Mouse (Mus musculus): Measurements from ENCODE around the gene 1700018G05Rik.
A peak's percentile ranks its signal among the peaks of the same experiment; 100 is the strongest.
"Not testable (repeated sequence)": the region's sequence is repeated elsewhere in the genome, so short reads cannot be mapped to it uniquely, and the experiment has no call there.

1700018G05Rik gene

DNA sequence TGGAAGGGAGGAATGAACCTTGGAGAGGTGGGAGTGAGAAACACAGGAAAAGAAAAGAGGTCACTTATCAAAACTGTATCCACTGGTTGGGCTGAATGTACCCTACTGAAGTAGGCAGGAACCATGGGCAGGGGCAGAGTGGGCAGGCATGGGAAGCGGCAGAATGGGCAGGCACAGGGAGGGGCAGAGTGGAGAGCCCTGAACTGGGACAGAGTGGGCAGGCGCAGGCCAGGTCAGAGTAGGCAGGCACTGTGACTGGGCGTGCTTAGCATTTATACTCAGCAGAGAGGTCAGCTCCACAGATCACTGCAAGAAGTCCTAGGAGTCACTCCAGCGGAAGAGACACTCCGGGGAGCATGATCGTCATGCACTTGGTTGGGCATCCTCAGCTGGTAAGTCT, at the start of gene 1700018G05Rik:
Gene 1700018G05Rik, plus strand, starts transcription at position 301 of the 400 bp plus-strand sequence.
- not testable (repeated sequence) for DNase-seq

DNA sequence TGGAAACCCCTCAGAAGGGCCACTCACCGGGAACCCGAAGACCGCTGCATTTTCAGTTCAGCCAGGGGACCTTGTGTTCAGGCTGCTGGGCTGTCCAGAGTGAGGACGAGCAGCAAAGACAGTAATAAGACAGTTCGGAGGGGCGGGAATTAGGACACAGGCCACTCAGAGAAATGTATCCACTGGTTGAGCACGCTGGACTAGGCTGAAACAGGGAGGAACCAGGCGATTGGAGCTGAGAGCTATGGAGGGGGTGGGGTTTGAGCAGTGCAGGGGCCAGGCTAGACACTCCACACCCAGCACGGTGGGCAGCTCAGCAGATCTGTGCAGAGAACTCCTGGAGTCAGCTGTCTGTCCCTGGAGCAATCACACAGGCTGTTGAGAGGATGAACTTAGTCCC, 19.6 kb upstream of the 1700018G05Rik start, which contains the start of the genes Dmrtc1a and 1700011M02Rik:
Gene Dmrtc1a, minus strand, starts transcription at position 101 of the 400 bp plus-strand sequence.
Gene 1700011M02Rik, plus strand, starts transcription at position 319 of the 400 bp plus-strand sequence.
- DNase-seq, result not testable (repeated sequence)

DNA sequence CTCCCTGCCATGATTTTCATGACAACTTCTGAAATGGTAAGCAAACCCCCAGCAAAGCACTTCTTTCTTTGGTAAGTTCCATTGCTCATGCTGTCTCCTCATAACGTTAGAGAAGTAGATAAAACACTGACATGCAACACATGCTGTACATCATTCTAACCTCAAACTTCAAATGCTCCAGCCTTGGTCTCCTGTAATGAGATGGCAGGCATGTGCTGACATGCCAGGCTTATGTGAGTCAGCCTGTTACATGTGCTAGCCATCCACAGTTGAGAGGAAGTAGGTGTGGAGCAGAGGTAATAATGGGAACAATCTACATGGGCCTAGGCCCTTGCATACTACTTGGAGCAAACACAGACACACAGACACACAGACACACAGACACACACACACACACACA, 13.3 kb upstream of the 1700018G05Rik start:
- not testable (repeated sequence) for DNase-seq

DNA sequence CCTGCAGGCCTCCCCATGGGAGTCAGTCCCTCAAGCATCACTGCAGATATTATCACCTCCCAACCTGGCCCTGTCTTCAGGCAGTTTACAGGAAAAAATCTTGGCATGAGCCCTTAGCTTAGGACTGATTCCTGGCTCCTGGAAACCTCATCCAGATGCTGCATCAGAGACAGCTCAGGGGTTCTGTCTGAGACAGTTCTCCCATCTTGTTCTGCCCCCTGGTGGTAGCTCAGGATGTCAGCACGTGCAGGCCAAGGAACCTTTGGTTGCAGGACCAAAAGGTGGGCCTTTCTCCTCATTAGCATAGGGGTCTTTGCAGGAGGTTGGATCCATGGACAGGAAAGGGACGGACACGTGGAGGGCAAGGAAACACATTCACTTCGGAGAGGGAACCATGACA, 1.5 kb upstream of the 1700018G05Rik start:
- DNase-seq, result not testable (repeated sequence)

DNA sequence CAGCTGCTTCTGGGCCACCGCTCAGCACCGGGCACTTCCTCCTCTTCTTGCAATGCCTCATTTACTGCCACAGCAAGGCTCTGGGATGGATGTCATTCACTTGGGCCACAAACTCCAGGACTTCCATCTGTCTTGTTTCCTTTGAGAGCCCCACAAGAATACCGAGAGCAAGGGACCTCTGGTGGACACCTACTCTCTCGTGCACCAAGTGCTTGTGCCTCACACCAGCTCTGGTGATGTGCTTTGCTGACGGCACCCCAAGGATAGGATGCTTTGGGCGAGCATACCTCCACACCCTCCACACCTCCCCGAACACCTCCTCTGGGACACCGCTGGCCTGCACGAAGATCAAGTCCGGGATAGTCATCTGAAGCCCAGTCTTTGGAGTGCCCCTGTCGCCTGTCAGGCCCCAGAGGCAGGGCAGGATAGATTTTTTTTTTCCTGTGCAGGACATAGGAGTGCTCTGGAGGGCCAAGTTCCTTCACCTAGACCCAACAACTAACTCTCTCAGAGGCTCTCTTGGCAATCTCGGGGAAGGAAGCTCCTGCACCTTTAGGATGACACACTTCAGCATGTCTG, 4.9 kb downstream of the 1700018G05Rik start:
- DNase-seq, result no peak

DNA sequence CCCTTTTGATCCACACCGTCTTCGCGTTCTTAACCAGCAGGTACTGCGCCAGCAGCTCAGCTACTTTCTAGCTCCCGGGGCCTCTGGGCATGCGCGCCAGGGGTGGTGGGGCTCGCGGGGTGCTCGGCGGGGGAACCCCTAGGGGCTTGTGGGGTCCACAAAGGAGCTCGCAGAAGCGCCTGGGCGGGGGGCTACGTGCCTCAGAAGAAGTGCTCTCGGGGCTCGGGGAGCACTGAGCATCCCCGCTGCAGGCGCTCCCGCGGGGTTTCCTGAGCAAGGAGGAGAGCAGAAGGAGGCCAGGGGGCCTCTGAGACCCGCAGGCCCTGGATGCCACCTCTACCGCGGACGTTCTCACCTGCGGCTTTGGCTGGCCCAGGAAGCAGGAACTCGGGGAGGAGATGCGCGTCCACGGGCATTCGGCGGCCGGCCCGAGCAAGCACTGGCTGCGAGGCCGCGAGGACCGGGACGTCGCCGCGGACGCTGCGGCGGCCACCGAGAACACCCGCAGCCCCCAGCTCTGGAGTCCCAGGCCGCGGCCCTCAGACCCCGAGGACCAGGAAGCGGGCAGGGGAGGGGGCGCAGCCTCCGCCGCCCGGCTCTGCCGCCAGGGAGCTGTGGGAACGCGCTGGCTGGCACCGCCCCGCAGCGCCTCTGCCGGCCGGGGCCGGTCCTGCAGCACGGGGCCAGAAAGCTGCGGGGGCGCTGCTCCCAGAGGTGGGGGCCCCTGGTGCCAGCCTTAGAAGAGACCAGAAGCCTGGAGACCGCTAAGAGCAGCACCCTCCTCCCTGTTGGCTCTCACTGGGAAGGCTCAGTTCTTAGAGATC, 5.6 kb downstream of the 1700018G05Rik start:
- DNase-seq, result peak; percentile 49

DNA sequence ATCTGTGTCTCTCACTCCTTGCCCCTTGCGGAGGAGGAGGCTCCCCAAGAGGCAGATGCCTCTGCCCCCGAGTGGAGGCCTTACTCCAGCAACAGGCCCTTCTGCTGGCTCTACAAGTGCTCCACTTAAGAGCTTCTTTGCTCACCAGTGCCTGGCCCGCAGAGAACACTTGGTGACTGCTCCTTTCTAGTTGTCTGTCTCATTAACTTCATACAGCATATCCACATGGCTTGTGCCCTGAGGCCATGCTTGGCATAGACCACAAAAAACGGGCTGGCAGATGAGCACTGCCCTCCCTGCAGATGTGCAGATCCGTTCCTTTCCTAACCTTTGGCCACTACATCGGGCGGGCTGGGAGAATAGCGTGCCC, 6.2 kb downstream of the 1700018G05Rik start:
- no peak for DNase-seq

DNA sequence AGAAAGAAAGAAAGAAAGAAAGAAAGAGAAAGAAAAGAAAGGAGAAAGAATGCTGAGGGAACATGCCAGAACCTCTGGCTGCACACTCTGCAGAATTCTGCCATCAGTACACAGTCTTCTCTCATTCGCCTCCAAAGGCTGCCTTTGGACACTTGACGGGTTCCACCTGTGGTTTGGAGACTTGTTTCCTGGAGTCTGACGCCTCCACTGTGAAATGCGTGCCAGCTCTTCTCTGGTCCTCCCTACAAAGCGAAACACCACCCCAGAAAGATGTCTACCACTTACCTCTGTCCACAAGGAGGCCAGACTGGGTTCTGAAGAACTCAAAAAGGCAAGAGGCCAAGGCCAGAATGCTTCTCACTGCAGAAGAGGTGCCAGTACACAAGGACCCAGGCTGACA, 8.6 kb downstream of the 1700018G05Rik start:
- no peak for DNase-seq

DNA sequence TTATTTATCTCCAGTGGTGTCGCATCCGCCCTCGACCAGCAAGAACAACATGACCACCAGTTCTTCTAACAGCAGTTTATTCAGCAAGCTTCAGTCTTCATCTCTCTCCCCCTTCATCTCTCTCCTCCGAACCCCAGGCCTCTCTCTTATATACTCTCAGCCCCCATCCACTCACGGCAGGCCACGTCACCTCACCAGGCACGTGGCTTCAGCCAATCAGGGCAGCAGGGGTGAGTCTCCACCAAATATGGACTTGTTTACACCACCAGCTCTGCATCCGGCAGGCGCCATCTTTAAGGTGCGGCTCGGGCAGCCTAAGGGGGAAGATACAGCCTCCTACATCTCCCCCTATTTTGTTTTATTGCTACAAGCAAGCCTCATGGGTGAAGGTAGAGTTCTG, 22.0 kb downstream of the 1700018G05Rik start:
- peak; percentile 71 for DNase-seq

DNA sequence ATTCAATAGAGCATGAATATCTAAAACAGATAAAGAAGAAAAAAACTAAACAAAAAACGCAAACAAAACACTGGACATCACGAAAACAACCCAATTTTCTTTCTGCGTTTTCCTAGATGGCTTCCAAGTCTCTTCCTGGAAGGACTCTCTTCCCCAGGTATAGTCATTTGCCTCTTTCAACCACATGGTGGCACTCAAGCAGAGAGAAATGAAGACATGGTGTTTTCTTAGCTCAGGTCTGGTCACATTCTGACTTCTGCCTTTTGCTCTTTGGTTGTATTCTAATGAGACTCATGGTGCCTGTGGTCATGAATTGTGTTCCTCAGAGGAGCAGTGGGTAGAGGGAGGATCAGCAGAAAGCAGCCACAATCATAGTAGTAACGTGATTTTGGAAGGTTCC, 30.7 kb downstream of the 1700018G05Rik start:
- DNase-seq, result no peak

DNA sequence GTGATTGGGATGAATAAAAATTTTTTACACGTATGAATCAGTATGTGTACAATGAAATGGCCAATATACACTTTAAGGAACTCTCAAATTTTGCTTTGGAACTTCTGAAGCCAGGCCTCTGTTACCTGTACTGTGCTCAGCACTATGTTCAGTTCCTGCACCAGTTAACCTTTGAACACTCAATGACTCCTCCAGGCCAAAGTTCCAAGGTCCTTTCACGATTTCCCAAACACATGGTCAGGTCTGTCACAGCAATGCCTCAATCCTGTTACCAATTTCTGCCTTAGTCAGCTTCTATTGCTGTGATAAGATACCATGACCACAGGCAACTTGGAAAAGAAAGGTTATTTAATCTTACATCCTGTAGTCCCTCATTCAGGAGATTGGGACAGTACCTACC, 32.4 kb downstream of the 1700018G05Rik start:
- no peak for DNase-seq

Measured in layer of hippocampus, adult 9-11 months (tissue).